Mouse (Mus musculus): ENCODE results near the gene Ccdc157. TPM values are rescaled to one million over a fixed set of nuclear protein-coding genes. Genes with fewer than 3 reads are reported as not detected.
A peak's percentile ranks its signal among the peaks of the same experiment; 100 is the strongest.
"Not testable (repeated sequence)": the region's sequence is repeated elsewhere in the genome, so short reads cannot be mapped to it uniquely, and the experiment has no call there.

The Ccdc157 gene
- polyA plus RNA-seq, 1 experiment from 2014 or later: 0.52 TPM

- Histone ChIP-seq H3K9me3 (ENCODE audit: low read length) (no peaks in the 10 kb centered on the region), H3K4me1 (ENCODE audit: insufficient read depth) (peaks cover 20% of the 10 kb centered on the region), H3K27me3 (ENCODE audit: insufficient read depth, low read length) (no peaks in the 10 kb centered on the region), H3K9ac (replicated peaks) (no peak overlapping the region), H3K4me2 (ENCODE audit: low read depth, low read length) (no peak overlapping the region), H3K27ac (ENCODE audit: low read depth) (no peak overlapping the region), H3K4me3 (ENCODE audit: low read depth, low read length) (no peak overlapping the region), H3K36me3 (replicated peaks; ENCODE audit: insufficient read depth, low read length) (0 out of 2 replicates have a peak, but pooled peaks cover 2% of the 10 kb centered on the region)
- ATAC-seq (no peak), DNase-seq (no peak)
- no peak for TF ChIP-seq CTCF (IDR thresholded peaks at IDR 0.05; ENCODE audit: low read depth)
- TF ChIP-seq EP300 (IDR thresholded peaks at IDR 0.05; ENCODE audit: low read depth): no peak
Observed at GRCm38 (mm10) chr11:4193420-4193819, 33.3 kb upstream of the Ccdc157 start.

DNA sequence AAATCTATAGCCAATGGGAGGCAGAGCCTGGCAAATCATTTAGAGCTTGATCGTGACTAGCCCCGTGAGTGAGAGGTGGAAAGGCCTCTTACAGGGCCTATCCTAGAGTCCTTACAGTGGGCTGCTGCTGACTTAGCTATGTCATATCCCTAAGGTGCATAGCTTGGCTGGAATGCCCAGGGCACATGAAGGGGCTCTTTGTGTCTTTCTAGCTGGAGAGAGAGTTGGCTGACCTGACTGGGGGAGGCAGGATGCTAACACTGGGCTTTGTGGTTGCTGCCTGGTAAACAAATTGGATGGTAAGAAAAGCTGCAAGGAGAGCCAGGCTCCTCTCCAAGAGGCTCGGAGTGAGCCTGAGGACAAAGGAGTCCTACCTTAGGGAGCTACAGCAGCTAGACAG, 32.7 kb upstream of the Ccdc157 start:
- H3K9me3 ChIP-seq (ENCODE audit: low read length): no peaks in the 10 kb centered on the region
- no peak overlapping the region for H3K9ac ChIP-seq (replicated peaks)
- no peak overlapping the region for H3K4me2 ChIP-seq (ENCODE audit: low read depth, low read length)
- no peak overlapping the region for H3K4me3 ChIP-seq (ENCODE audit: low read depth, low read length)
- no peak for DNase-seq
- TF ChIP-seq EP300 (IDR thresholded peaks at IDR 0.05; ENCODE audit: low read depth) (no peak), CTCF (IDR thresholded peaks at IDR 0.05; ENCODE audit: low read depth) (no peak)
- peaks cover 26% of the 10 kb centered on the region for H3K4me1 ChIP-seq (ENCODE audit: insufficient read depth)
- no peak overlapping the region for H3K27ac ChIP-seq (ENCODE audit: low read depth)
- ATAC-seq: no peak
- no peaks in the 10 kb centered on the region for H3K27me3 ChIP-seq (ENCODE audit: insufficient read depth, low read length)
- H3K36me3 ChIP-seq (replicated peaks; ENCODE audit: insufficient read depth, low read length): 0 out of 2 replicates have a peak, but pooled peaks cover 2% of the 10 kb centered on the region
- WGBS (ENCODE audit: insufficient replicate concordance): 73% methylated on average over 3 of the region's 3 CpGs

GRCm38 (mm10) chr11:4190677-4191076, 30.6 kb upstream of the Ccdc157 start:
- 82% methylated on average over 3 of the region's 3 CpGs for WGBS (ENCODE audit: insufficient replicate concordance)
- no peaks in the 10 kb centered on the region for H3K27me3 ChIP-seq (ENCODE audit: insufficient read depth, low read length)
- H3K27ac ChIP-seq (ENCODE audit: low read depth): no peak overlapping the region
- no peak overlapping the region for H3K4me2 ChIP-seq (ENCODE audit: low read depth, low read length)
- no peaks in the 10 kb centered on the region for H3K9me3 ChIP-seq (ENCODE audit: low read length)
- DNase-seq (no peak), ATAC-seq (no peak)
- peaks cover 32% of the 10 kb centered on the region for H3K4me1 ChIP-seq (ENCODE audit: insufficient read depth)
- H3K4me3 ChIP-seq (ENCODE audit: low read depth, low read length): no peak overlapping the region
- no peak overlapping the region for H3K9ac ChIP-seq (replicated peaks)
- TF ChIP-seq EP300 (IDR thresholded peaks at IDR 0.05; ENCODE audit: low read depth) (no peak), CTCF (IDR thresholded peaks at IDR 0.05; ENCODE audit: low read depth) (no peak)
- 0 out of 2 replicates have a peak, but pooled peaks cover 2% of the 10 kb centered on the region for H3K36me3 ChIP-seq (replicated peaks; ENCODE audit: insufficient read depth, low read length)

- Histone ChIP-seq H3K27me3 (ENCODE audit: insufficient read depth, low read length) (no peaks in the 10 kb centered on the region), H3K4me2 (ENCODE audit: low read depth, low read length) (peak overlapping the region; percentile 5; the same call in 1 of the 2 replicates), H3K4me3 (ENCODE audit: low read depth, low read length) (no peak overlapping the region), H3K36me3 (replicated peaks; ENCODE audit: insufficient read depth, low read length) (0 out of 2 replicates have a peak, but pooled peaks cover 2% of the 10 kb centered on the region), H3K27ac (ENCODE audit: low read depth) (peak overlapping the region; percentile 40; the same call in 1 of the 2 replicates), H3K4me1 (ENCODE audit: insufficient read depth) (peaks cover 32% of the 10 kb centered on the region), H3K9me3 (ENCODE audit: low read length) (no peaks in the 10 kb centered on the region), H3K9ac (replicated peaks) (no peak overlapping the region)
- WGBS (ENCODE audit: insufficient replicate concordance): 63% methylated on average over 6 of the region's 6 CpGs
- DNase-seq (no peak), ATAC-seq (no peak)
- TF ChIP-seq CTCF (IDR thresholded peaks at IDR 0.05; ENCODE audit: low read depth): no peak
- no peak for TF ChIP-seq EP300 (IDR thresholded peaks at IDR 0.05; ENCODE audit: low read depth)
Observed at GRCm38 (mm10) chr11:4189182-4189581, 29.1 kb upstream of the Ccdc157 start.

DNA sequence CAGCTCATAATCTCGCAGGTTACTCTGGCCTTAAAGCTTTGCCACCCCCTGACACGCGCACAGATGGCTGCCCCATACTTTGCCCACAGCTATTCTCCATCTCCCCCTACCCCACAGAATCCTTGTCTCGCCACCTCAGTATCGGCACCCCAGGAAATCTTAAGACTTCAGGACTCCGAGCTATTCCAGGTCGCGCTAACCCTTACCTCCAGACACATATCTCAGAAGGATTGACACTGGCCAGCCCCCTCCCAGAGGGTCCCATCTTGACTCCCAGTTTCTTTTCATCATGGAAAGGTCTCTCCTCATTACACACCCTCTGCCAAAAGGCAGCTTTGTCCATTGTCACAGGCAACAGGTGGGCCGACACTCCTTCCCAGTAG, 27.2 kb upstream of the Ccdc157 start:
- DNase-seq (no peak), ATAC-seq (no peak)
- Histone ChIP-seq H3K4me3 (ENCODE audit: low read depth, low read length) (peak overlapping the region; percentile 89), H3K4me2 (ENCODE audit: low read depth, low read length) (peak overlapping the region; percentile 94), H3K9ac (replicated peaks) (peak overlapping the region; percentile 94), H3K4me1 (ENCODE audit: insufficient read depth) (peaks cover 32% of the 10 kb centered on the region), H3K9me3 (ENCODE audit: low read length) (no peaks in the 10 kb centered on the region), H3K36me3 (replicated peaks; ENCODE audit: insufficient read depth, low read length) (0 out of 2 replicates have a peak, but pooled peaks cover 6% of the 10 kb centered on the region), H3K27me3 (ENCODE audit: insufficient read depth, low read length) (no peaks in the 10 kb centered on the region), H3K27ac (ENCODE audit: low read depth) (no peak overlapping the region)
- 19% methylated on average over 9 of the region's 9 CpGs for WGBS (ENCODE audit: insufficient replicate concordance)
- no peak for TF ChIP-seq EP300 (IDR thresholded peaks at IDR 0.05; ENCODE audit: low read depth)
- TF ChIP-seq CTCF (IDR thresholded peaks at IDR 0.05; ENCODE audit: low read depth): no peak

DNA sequence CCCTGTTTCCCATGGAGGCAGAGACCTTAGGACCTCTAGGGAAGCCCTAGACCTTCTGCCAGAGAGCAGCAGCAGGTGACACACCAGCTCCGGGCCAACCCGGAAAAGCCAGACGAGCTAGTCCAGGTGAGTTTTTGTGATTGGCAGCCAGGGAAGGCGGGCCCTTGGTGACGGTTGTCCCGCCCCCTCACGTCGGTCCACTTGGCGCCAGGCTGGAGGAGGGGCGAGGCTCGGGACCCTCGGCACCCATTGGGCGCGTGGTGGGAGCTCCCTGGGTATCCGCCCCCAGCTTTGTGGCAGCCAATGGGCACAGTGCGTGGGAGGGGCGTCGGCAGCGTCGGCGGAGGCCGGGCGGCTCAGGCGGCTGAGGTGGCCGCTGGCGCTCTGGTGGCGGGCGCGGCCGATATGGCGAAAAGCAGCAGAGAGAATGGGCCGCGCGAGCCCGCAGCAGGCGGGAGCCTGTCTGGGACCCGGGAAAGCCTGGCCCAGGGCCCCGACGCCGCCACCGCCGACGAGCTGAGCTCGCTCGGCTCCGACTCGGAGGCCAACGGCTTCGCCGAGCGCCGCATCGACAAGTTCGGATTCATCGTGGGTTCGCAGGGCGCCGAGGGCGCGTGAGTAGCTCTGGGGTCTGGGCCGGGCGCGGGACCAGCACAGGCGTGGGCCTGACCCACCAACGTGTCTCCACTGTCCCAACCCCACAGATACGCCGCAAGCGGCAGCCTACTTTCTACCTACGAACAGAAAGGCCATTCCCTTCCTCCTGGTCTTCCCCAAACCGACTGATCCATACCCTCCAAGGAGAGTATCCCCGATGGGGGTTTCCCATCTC, 26.6 kb upstream of the Ccdc157 start, which contains the start of gene Tbc1d10a:
Gene Tbc1d10a (plus strand): TSS at position 304 of the 832 bp plus-strand sequence.
- Histone ChIP-seq H3K9me3 (ENCODE audit: low read length) (no peaks in the 10 kb centered on the region), H3K36me3 (replicated peaks; ENCODE audit: insufficient read depth, low read length) (peaks cover 10% of the 10 kb centered on the region; the same call in 1 of the 2 replicates), H3K9ac (replicated peaks) (peak within 1 kb of the TSS; percentile 94), H3K27ac (ENCODE audit: low read depth) (peak within 1 kb of the TSS; percentile 67), H3K27me3 (ENCODE audit: insufficient read depth, low read length) (no peaks in the 10 kb centered on the region), H3K4me3 (ENCODE audit: low read depth, low read length) (peak within 1 kb of the TSS; percentile 89), H3K4me1 (ENCODE audit: insufficient read depth) (peaks cover 32% of the 10 kb centered on the region), H3K4me2 (ENCODE audit: low read depth, low read length) (peak within 1 kb of the TSS; percentile 94)
- under 1% methylated on average over 68 of the region's 71 CpGs for WGBS (ENCODE audit: insufficient replicate concordance)
- DNase-seq: peak; percentile 99
- peak; percentile 100 for ATAC-seq
- TF ChIP-seq EP300 (IDR thresholded peaks at IDR 0.05; ENCODE audit: low read depth): no peak
- TF ChIP-seq CTCF (IDR thresholded peaks at IDR 0.05; ENCODE audit: low read depth): no peak

GRCm38 (mm10) chr11:4185480-4185879, 25.4 kb upstream of the Ccdc157 start:
- not testable (repeated sequence) for ATAC-seq; DNase-seq; H3K27ac ChIP-seq (ENCODE audit: low read depth); H3K9me3 ChIP-seq (ENCODE audit: low read length); H3K27me3 ChIP-seq (ENCODE audit: insufficient read depth, low read length); H3K9ac ChIP-seq (replicated peaks); H3K4me3 ChIP-seq (ENCODE audit: low read depth, low read length); H3K4me2 ChIP-seq (ENCODE audit: low read depth, low read length)
- peaks cover 28% of the 10 kb centered on the region for H3K4me1 ChIP-seq (ENCODE audit: insufficient read depth)
- 86% methylated on average over 6 of the region's 6 CpGs for WGBS (ENCODE audit: insufficient replicate concordance)
- peaks cover 22% of the 10 kb centered on the region for H3K36me3 ChIP-seq (replicated peaks; ENCODE audit: insufficient read depth, low read length)
